Mouse (Mus musculus): ENCODE data around the gene Ptprd.

GRCm38 (mm10) chr4:76419641-76420040 is 1792.1 kb downstream of the Ptprd start:
- TF ChIP-seq CTCF (IDR thresholded peaks at IDR 0.05; ENCODE audit: control insufficient read depth, insufficient read depth, low read length) = no peak
- TF ChIP-seq POLR2A (IDR thresholded peaks at IDR 0.05; ENCODE audit: borderline replicate concordance, control insufficient read depth, low read depth, low read length) = no peak
